Mouse (Mus musculus): ENCODE data around the gene Pttg1.

GRCm38 (mm10) chr11:43425824-43426413 lies at the start of gene Pttg1:
- TF ChIP-seq POLR2A (IDR thresholded peaks at IDR 0.05; ENCODE audit: borderline replicate concordance, insufficient read depth, low read length) (peak; percentile 73; the same call in 1 of the 2 replicates), CTCF (IDR thresholded peaks at IDR 0.05; ENCODE audit: borderline replicate concordance, insufficient read depth, low read depth, low read length) (no peak)

All from cerebellum, adult 2 months (tissue).